Mouse (Mus musculus) urinary bladder, postnatal 4 days (tissue): ENCODE results near the gene Cds2.

Experiments
- DNase-seq, 2 experiments: peaks; one replicate each; pipeline ENCODE4 v3.0.0; 2021 to 2022; ENCODE audit warnings: low spot score in 2 of 2

The Cds2 gene

GRCm38 (mm10) chr2:132292083-132292482 lies 29.1 kb downstream of the Cds2 start:
- no peak for DNase-seq

GRCm38 (mm10) chr2:132293694-132294450 lies 30.9 kb downstream of the Cds2 start:
- DNase-seq: no peak

- no peak for DNase-seq
These were observed 35.3 kb downstream of the Cds2 start for GRCm38 (mm10) chr2:132298250-132298649.

GRCm38 (mm10) chr2:132301436-132301835 lies 38.5 kb downstream of the Cds2 start:
- DNase-seq: no peak

GRCm38 (mm10) chr2:132305165-132305564 lies 42.2 kb downstream of the Cds2 start:
- no peak for DNase-seq

- DNase-seq: no peak
These were observed 43.0 kb downstream of the Cds2 start for GRCm38 (mm10) chr2:132305988-132306387.

- no peak for DNase-seq
These were observed 44.4 kb downstream of the Cds2 start for GRCm38 (mm10) chr2:132307213-132307843.

GRCm38 (mm10) chr2:132308829-132309228 lies 45.9 kb downstream of the Cds2 start:
- peak in 1 of 2 experiments; percentile 34 for DNase-seq

- no peak for DNase-seq
These were observed 46.5 kb downstream of the Cds2 start for GRCm38 (mm10) chr2:132309398-132309930.

- DNase-seq: no peak
These were observed 49.7 kb downstream of the Cds2 start for GRCm38 (mm10) chr2:132312616-132313015.

GRCm38 (mm10) chr2:132313568-132313967 lies 50.6 kb downstream of the Cds2 start:
- DNase-seq: peak in 1 of 2 experiments; percentile 8

GRCm38 (mm10) chr2:132314057-132314456 lies 51.1 kb downstream of the Cds2 start:
- DNase-seq: peak in 1 of 2 experiments; percentile 49

- DNase-seq: peak; percentile 39 to 64
These were observed 53.3 kb downstream of the Cds2 start for GRCm38 (mm10) chr2:132316041-132316808.

- DNase-seq: peak in 1 of 2 experiments; percentile 13
These were observed 54.2 kb downstream of the Cds2 start for GRCm38 (mm10) chr2:132317178-132317577.

GRCm38 (mm10) chr2:132320516-132320915 lies 57.6 kb downstream of the Cds2 start:
- no peak for DNase-seq

GRCm38 (mm10) chr2:132323541-132323940 lies 60.6 kb downstream of the Cds2 start:
- peak in 1 of 2 experiments; percentile 55 for DNase-seq

- no peak for DNase-seq
These were observed 74.3 kb downstream of the Cds2 start for GRCm38 (mm10) chr2:132337202-132337601.

- DNase-seq: no peak
These were observed 77.4 kb downstream of the Cds2 start for GRCm38 (mm10) chr2:132340350-132340749.

- DNase-seq: no peak
These were observed 78.3 kb downstream of the Cds2 start for GRCm38 (mm10) chr2:132341293-132341692.

GRCm38 (mm10) chr2:132343846-132344245 lies 80.9 kb downstream of the Cds2 start:
- DNase-seq: no peak
